Mouse (Mus musculus) inflammation-experienced regulatory T-cells, adult 6 months (primary cell): ENCODE data around the gene Rps27a. TPM values are rescaled to one million over a fixed set of nuclear protein-coding genes. Genes with fewer than 3 reads are reported as not detected.
A peak's percentile ranks its signal among the peaks of the same experiment; 100 is the strongest.
"Not testable (repeated sequence)": the region's sequence is repeated elsewhere in the genome, so short reads cannot be mapped to it uniquely, and the experiment has no call there.

Experiments
- ATAC-seq: one replicate; pipeline ENCODE4 v1.8.0; 2017
- polyA plus RNA-seq, 3 experiments: library from polyadenylated mRNA; unstranded; fragments of 100-300 nt; shearing (Covaris generic); gene quantifications; one replicate each; pipeline ENCODE4 v1.2.1; 2017

Gene Rps27a
- 1,000 to 10,000 TPM in 2 of 3 experiments, 100 to 1,000 TPM in 1; 892 to 1,752 (median 1,284) TPM for polyA plus RNA-seq

- peak; percentile 93 for ATAC-seq
These were observed at the start of gene Rps27a, which contains the start of gene Clhc1 for GRCm38 (mm10) chr11:29547752-29548503. Rps27a (minus strand) TSS chr11:29548109. Clhc1 (plus strand) TSS chr11:29547950.

GRCm38 (mm10) chr11:29597159-29597558 is 49.2 kb upstream of the Rps27a start:
- ATAC-seq, result no peak

GRCm38 (mm10) chr11:29595217-29595616 is 47.3 kb upstream of the Rps27a start:
- ATAC-seq, result no peak

DNA sequence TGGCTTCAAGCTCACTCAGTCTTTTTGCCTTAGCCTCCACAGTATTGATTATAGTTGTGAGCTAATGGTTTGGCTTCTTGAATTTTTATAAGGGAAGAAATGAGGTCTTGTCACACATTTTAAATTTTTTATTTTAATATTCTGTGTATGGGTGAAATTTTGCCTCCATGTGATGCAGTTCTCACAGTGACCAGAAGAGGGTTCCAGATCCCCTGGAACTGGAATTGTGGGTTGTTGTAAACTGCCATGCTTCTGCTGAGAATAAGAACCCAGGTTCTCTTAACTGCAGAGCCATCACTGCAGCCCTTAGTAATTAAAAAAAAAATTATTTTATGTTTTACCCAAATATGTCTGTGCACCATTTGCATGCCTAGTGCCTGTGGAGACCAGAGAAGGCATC is 31.7 kb upstream of the Rps27a start:
- ATAC-seq, result no peak

GRCm38 (mm10) chr11:29572656-29573055 is 24.7 kb upstream of the Rps27a start:
- no peak for ATAC-seq

GRCm38 (mm10) chr11:29571536-29571935 is 23.6 kb upstream of the Rps27a start:
- no peak for ATAC-seq

- no peak for ATAC-seq
These were observed 15.5 kb upstream of the Rps27a start for GRCm38 (mm10) chr11:29563406-29563805.

DNA sequence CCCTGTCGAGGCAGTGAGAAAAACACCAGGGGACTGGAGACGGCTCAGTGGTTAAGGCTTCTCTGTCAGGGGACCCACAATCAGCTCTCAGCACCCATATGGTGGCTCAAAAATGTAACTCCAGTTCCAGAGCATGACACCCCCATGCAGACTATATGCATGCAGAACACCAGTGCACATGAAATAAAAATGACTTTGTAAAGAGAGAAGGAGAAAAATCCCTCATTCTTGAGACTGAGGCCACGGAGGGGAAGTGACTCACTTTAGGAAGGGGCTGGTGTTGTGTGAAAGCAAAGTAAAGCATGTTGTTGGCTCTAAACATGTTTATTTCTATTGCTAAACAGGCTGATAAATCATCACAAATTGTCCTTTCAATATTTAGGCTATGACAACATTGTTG is 13.1 kb upstream of the Rps27a start:
- ATAC-seq, result no peak

DNA sequence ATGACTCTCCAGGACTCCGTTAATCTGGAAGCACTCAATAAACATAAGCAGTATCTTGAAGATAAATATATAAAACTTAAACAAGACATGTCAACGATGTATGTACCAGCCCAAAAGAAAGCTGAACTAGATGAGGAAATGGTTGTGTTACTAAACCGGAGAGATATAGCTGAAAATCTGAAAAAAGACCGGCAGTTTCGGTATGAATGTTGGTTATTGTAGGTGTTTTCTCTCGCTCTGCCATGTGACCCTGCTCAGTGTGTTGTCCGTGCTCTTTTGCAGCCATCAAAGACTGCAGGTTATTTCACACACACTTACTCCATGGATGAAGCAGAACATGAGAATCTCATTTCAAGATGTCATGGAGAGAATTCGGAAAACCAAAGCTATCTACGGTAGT is 12.5 kb upstream of the Rps27a start:
- peak; percentile 70 for ATAC-seq

- ATAC-seq, result no peak
These were observed 1.5 kb upstream of the Rps27a start for GRCm38 (mm10) chr11:29549425-29549778.

- ATAC-seq, result no peak
These were observed 855 bp upstream of the Rps27a start for GRCm38 (mm10) chr11:29548504-29549424.

DNA sequence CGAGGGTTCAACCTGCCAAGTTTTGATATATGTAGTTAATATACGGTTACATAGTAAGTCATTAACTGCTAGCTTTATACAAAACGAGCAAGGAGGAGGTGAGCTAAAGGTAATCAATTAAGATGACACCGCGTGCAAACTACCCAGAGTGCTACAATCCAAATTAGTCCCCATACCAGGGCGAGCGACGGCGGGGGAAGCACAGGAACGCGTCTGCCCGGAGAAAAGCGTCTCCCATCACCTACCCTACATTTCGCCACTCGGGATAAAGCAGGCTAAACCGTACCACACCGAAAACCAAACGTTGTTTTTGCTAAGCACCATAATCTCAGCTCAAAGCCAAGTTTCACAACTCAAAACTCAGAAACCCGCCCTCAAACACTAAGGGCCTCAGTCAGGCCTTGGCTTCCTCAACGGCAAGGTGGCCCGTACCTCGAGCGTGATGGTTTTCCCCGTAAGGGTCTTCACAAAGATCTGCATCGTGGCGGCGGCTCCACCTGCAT is 609 bp downstream of the Rps27a start:
- ATAC-seq, result no peak

DNA sequence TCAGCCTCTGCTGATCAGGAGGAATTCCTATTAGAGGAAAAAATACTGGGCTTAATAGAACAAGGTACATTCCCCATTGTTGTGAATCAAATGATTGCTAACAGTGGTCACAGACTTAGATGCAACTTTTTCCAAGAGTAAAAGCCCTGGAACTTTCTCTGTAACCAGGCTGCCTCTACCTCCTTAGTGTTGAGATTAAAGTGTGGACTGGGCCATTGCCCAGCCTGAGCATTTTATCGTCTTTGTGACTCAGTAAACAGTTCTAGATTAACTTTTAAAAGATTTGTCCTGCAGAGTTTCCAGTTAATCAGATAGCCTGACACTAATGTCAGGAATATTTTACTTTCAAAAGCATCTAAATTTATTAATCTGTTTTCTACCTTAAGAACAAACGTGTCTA is 1.1 kb downstream of the Rps27a start:
- no peak for ATAC-seq

- not testable (repeated sequence) for ATAC-seq
These were observed 1.6 kb downstream of the Rps27a start for GRCm38 (mm10) chr11:29546297-29546696.

DNA sequence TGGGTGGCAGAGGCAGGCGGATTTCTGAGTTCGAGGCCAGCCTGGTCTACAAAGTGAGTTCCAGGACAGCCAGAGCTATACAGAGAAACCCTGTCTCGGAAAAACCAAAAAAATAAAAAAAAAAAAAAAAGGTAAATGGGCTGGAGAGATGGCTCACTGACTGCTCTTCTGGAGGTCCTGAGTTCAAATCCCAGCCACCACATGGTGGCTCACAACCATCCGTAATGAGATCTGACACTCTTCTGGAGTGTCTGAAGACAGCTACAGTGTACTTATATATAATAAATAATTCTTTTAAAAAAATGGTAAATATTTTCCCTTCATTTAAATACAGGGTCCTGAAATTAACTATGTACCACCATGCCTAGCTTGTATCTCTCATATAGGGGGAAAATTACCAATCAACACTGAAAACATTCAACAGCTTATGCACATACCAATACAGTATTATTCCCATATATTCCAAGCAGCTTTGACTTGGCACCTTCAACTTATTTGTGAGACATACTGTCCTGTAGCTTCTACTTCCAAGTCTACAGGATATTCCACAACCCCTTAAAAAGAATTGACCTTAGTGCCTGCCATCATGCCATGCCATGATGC is 2.7 kb downstream of the Rps27a start:
- not testable (repeated sequence) for ATAC-seq

- ATAC-seq, result no peak
These were observed 3.5 kb downstream of the Rps27a start for GRCm38 (mm10) chr11:29544225-29544945.

DNA sequence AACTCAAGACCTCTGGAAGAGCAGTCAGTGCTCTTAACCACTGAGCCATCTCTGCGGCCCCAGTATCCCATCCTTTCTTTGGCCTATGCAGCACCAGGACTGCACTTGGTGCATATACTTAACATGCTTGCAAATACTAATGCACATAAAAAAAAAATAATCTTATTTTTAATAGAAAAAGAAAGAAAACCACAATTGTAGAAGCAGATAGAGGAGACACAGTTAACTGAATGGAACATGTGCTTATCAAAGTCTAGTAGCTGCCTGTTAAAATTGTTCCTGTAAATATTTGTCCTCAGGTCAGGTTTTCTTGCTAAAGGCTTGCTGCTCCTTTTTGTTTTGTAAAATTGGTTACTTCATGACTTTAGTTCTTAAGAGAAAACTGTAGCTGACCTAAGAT is 9.7 kb downstream of the Rps27a start:
- no peak for ATAC-seq

- ATAC-seq, result peak; percentile 75
These were observed 21.7 kb downstream of the Rps27a start, which contains the start of gene Mtif2 for GRCm38 (mm10) chr11:29525988-29526794. Mtif2 (plus strand) TSS chr11:29526408.

GRCm38 (mm10) chr11:29514682-29515412 is 33.1 kb downstream of the Rps27a start, which contains the start of gene Prorsd1:
Prorsd1 (minus strand) TSS chr11:29515033.
- ATAC-seq, result peak; percentile 98

GRCm38 (mm10) chr11:29514325-29514681 is 33.6 kb downstream of the Rps27a start:
- no peak for ATAC-seq
